Mouse (Mus musculus) gastrocnemius, adult 18-20 months (tissue): ENCODE results near the gene Lgals12. TPM values are rescaled to one million over a fixed set of nuclear protein-coding genes. Genes with fewer than 3 reads are reported as not detected.
A peak's percentile ranks its signal among the peaks of the same experiment; 100 is the strongest.

Experiments used
- DNase-seq: peaks from one replicate; pipeline ENCODE4 v3.0.0; 2021; ENCODE audit warnings: low spot score
- long read RNA-seq, 2 experiments: library from polyadenylated mRNA; stranded (forward); transcript quantifications; one replicate each; pipeline ENCODE4 v2.0.0; 2021
- total RNA-seq, 2 experiments: library from RNA; stranded (reverse); gene quantifications; 2 replicates each; pipeline ENCODE4 v1.2.3; 2021

The Lgals12 gene
- 1 to 10 TPM in 1 of 2 experiments, under 1 TPM in 1; 0.89 to 1.1 TPM for total RNA-seq
- long read RNA-seq, experiment 1, partial matches to known transcripts: 0 of 2 reads
- long read RNA-seq, experiment 1, other reads (novel, unspliced or antisense): 0 of 2 reads
- long read RNA-seq, experiment 2: 0 reads

DNA sequence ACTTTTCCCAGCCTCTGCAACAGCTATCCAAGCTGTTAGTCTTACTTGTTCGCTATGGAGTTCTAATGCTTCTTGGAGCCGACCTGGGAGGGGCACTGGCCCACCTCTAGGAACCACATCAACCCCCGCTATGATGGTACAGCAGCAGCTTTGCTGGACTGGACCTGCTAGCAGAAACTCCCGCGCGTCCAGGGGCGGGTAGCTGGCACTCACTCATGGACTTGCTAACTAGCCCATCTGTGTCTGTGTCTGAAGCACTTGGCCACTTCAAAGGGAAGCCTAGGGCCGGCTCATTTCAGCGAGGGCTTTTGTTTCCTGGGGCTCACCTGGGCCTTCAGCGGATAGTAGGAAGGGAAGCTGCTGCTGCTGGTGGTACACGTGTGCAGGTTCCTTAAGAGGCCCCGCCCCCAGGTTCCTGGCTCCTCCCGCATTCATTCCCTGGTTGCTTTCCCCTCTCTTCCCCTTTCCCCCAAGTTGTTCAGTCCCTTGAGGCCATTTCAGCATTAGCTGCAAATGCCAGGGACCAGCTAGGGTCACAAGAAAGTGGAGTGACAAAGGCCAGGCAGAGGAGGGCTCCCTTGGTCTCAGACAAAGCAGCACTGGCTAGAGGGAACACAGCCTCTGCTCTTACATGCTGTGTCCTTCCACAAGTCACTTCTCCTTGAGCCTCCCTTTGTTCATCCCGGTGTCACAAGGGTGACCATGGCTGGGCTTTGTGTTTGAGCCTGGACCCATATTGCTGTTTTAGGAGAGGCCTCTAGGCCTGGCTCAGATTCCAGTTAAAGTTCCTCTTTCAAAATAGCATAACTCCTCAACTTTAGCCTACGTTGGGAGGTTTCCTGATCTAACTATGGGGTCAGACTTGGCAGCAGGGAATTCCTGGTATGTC is at the start of gene Lgals12:
Gene Lgals12, minus strand, starts transcription at position 393 of the 889 bp plus-strand sequence.
- no peak for DNase-seq

DNA sequence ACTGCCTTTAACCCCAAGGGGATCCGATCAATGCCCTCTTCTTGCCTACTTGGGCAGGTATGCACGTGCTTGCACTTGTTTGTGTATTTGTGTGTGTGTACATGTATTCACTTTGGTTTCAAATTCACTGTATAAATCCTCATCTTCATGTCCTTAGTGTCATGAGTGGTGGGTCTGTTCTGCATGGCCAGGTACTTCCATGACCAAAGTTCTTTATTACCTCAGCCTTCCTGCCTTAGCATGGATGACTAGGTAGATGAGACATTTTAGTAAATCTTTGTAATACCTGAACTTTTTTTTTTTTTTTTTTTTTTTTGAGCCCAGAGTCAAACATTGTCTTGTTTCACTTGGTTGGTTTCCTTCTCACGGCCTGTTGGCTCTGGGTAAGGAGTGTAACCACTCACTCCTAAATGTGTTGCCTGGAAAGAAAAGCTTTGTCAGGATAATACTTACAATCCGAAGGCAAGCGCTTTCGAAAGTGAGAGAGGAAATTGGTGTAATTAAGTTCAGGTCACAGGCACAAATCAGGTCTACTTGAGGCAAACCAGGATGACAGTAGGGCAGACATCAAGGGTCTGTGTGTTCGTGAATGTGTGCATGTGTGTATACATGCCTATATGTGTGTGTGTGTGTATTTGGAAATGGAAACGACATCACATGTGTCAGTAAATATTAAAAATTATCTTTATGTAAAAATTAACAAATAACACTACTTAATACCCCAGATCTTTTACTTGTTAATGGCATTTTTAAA is 42.1 kb upstream of the Lgals12 start:
- DNase-seq: no peak

- DNase-seq: no peak
Observed at GRCm38 (mm10) chr19:7633786-7634185, 26.8 kb upstream of the Lgals12 start.

GRCm38 (mm10) chr19:7633021-7633420 is 26.0 kb upstream of the Lgals12 start:
- no peak for DNase-seq

- DNase-seq: peak; percentile 42
Observed at GRCm38 (mm10) chr19:7617696-7618095, 10.7 kb upstream of the Lgals12 start.

DNA sequence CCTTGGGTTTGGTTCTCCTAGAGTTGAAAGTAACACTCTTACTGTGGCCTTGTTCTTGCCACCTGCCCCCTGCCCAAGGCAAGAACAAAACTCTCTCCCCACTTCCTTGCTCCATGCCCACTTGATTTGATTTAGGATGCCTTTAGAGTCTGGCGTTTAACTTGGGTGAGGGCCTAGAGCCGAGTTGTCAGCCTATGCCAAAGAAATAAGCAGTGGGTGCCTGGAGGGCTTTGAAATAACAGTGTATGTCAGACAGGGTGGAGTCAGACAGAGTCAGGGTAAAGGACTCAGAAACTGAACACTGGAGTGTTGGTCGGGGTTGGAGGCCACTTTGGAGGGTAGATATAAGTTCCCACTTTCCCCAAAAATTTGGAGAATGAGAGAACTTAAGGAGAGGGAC is 10.1 kb upstream of the Lgals12 start:
- DNase-seq: no peak

DNA sequence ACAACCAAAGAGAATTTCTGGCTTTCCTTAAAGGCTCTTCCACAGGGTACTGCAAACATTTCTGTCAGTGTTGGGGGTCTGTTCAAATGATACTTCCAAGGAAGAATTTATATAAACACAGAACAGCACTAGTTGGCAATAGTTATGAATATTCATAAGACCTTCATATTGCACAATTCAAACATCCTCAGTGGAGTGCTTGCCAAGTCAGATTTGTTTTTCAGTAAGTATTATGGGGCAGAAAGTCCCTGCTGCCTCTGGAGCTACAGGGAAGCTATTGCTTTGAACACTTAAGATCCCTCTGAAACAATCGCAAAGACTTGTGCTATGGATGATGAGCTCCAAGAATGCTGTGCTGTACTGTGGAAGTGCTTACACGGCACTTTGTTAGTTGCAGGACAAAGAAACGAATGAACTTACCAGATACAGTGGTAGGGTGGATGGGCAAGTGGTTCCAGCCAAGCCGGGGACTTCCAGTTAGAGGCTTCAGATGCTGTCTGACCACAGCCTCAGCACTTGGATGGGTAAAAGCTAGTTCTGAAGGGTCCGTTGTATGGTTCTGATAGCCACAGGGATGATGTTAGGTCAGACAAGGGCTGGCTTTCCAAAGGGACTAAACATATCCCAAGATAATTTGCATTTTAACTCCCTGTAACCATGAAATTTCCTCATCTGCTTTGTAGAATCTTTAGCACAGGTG is 9.4 kb upstream of the Lgals12 start:
- DNase-seq: no peak

- DNase-seq: no peak
Observed at GRCm38 (mm10) chr19:7613151-7613550, 6.2 kb upstream of the Lgals12 start.

GRCm38 (mm10) chr19:7611942-7612757 is 5.2 kb upstream of the Lgals12 start, which contains the start of gene Hrasls5:
Hrasls5 (plus strand) TSS chr19:7612541.
- no peak for DNase-seq

DNA sequence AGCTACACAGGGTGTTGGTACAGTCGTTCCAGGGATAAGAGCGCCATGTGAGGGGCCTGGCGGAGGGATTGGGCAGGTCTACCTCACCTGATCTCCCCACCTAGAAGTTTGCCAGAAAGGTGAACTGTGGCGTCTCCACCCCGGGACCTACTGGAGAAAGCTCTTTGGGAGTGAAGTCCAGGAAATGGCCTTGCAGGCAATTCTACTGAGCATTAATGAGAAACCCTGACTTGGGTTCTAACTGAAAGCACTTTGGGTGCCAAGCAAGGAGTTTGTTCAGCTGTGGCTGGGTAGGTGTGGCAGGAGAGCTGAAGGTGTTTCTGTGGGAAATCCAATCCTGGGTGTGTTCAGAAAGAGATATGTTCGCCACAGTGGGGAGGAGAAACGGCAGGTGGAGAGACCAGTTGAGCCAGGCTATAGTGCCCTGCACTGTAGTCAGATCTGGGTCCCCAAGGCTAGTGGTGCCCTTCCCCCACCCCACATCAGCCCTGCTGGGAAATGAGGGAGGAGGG is 753 bp upstream of the Lgals12 start:
- DNase-seq: no peak

DNA sequence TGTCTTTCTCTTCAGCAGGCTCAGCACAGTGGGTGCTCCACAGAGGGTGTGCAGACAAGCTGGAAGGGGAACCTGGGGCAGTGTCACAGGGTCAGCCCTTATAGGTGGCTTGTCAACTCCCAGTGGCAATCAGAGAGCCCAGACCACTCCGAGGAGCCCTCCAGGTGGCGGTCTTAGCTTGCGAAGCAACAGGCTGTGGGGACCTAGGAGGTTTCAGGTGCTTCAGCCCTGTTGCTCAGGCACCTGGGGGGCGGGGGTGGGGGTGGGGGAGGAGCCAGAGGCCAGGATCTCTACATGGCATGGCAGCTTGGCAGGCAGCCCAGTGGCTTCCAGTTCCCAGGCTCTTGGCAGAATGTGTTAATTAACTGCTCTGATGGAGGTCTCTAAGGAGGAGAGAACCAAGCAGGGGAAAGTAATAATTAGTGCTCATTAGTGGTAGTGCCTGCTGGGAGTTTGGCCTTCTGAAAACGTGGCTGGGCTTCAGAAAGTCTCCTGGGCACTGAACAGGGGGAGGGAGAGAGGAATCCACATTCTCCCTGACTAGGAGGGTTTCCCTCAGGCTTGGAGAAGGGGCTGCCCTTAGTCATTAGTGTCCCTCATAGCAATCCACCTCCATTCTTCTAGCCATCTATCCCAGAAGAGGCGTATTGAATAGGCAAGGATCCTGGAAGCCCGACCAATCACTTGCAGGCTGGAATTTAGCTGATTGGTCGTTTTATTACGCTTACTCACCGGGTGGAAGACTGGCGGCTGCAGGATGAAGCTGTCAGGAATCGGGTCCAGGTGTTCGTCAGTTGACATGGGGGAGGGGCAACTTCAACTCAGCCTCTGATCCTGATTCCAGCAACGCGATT is 836 bp downstream of the Lgals12 start:
- DNase-seq: no peak

DNA sequence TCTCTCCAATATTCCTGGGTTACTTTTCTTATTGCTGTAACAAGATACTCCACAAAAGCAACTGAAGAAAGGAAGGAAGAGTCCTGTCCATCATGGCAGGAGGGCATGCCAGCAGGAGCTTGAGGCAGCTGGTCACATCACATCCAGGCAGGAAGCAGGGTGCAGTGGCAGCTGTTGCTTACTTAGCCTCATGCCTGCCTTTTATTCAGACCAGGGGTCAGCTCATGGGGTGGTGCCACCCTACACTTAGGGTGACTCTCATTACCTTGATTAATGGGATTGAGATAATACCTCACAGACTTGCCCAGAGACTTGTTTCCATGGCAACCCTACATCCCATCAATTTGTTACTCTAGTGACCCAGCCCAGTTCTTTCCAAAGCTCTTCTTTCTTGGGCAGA is 2.0 kb downstream of the Lgals12 start:
- DNase-seq: no peak

GRCm38 (mm10) chr19:7604107-7604506 is 2.9 kb downstream of the Lgals12 start:
- no peak for DNase-seq

- DNase-seq: no peak
Observed at GRCm38 (mm10) chr19:7601551-7601950, 5.4 kb downstream of the Lgals12 start.

GRCm38 (mm10) chr19:7598481-7598880 is 8.5 kb downstream of the Lgals12 start:
- DNase-seq: no peak

DNA sequence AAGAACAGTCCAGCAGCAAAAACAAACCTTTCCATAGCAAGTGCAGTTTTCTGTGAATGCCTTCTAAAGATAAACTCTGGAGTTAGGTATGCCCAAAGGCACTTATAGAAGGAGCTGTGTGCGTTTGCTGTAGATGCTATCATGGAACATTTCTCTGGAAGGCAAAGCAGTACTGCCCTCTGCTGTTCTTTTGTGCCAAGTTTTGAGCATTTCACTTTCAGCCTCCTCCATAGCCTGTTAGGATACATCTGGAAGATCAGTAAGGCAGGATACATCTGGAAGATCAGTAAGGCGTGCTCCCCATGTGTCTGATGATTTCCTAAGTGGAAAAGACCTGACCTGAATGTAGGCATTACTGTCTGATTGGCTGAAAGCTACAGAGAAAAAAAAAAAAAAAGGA is 11.5 kb downstream of the Lgals12 start:
- peak; percentile 48 for DNase-seq

DNA sequence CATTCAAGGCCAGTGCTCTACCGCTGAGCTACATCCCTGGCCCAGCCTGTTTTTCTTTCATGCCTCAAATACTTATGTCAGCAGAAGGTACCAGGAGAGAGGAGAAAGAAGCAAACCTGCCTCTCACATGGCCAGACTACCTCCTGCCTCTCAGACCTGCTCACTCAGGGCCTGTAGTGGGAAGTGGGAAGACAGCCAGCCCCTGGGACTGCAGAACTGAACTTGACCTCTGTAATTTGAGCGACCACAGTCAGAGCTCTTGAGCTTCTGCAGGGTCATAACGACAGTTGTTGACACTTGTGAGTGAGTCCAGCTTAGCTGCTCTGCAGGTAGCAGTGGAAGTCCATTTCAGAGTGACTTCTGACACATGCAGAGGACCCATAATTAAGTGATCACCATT is 15.0 kb downstream of the Lgals12 start:
- DNase-seq: peak; percentile 64

- DNase-seq: no peak
Observed at GRCm38 (mm10) chr19:7590795-7591194, 16.2 kb downstream of the Lgals12 start.

- no peak for DNase-seq
Observed at GRCm38 (mm10) chr19:7585764-7586163, 21.2 kb downstream of the Lgals12 start.

- DNase-seq: peak; percentile 49
Observed at GRCm38 (mm10) chr19:7585279-7585678, 21.7 kb downstream of the Lgals12 start.
